Mouse (Mus musculus): ENCODE data around the gene Lhpp. TPM values are rescaled to one million over a fixed set of nuclear protein-coding genes. Genes with fewer than 3 reads are reported as not detected.
A peak's percentile ranks its signal among the peaks of the same experiment; 100 is the strongest.

The Lhpp gene
- polyA plus RNA-seq, 1 experiment from 2014 or later, result 24.5 TPM

DNA sequence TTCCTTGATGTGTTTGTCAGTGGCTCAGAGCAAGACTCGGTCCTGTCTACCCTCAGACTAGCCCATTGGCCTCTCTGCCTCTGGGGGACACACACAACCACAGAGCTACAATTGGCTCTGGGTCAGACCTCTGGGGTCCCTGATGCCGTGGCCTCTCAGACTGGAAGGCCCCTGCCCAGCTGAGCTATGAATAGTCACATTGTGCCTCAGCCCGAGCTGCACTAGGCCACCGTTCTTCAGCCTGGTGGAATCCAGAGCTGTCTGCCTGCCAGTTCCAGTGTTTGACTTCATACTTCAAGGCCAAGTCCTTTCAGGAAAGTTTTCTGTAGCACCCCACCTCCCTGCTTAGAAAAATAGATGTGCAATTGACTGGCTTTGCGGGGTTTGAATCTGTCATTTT is 78.3 kb downstream of the Lhpp start:
- WGBS, result 70% methylated on average over 5 of the region's 5 CpGs

DNA sequence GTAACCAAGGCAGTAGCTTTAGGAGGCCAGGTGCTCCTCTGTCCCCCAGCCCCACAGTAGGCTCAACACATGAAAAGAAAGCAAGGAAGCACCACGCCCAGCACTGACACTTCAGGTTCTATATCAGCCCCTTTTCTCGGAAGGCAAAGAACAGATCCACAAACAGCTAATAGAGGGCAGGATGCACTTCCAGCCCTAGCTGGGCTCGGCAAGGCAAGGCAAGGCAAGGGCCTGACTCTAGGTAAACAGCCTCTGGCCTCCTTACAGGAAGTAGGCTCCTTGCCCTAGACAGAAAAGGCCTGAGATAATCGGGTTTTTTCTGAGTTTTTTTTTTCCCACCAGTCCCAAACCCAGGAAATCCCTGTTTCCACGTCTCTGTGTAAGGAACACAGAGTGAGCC is 79.3 kb downstream of the Lhpp start:
- WGBS, result 66% methylated on average over 5 of the region's 5 CpGs
- Histone ChIP-seq H3K9ac (ENCODE audit: low read depth, low read length) (no peak overlapping the region), H3K36me3 (ENCODE audit: control insufficient read depth, insufficient read depth, low read length) (no peaks in the 10 kb centered on the region), H3K4me2 (replicated peaks; ENCODE audit: low read depth, low read length) (no peak overlapping the region), H3K4me1 (ENCODE audit: control insufficient read depth, insufficient read depth, low read length) (peaks cover 6% of the 10 kb centered on the region; the same call in 1 of the 2 replicates), H3K4me3 (ENCODE audit: low read length) (no peak overlapping the region), H3K27me3 (ENCODE audit: control insufficient read depth, insufficient read depth, low read length) (no peaks in the 10 kb centered on the region), H3K9me3 (ENCODE audit: control insufficient read depth, low read length) (no peaks in the 10 kb centered on the region), H3K27ac (ENCODE audit: low read depth, low read length) (no peak overlapping the region)
- no peak for ATAC-seq (ENCODE audit: low FRiP score, low TSS enrichment)

More for the DNA sequence above, 78.3 kb downstream of the Lhpp start:
- H3K4me2 ChIP-seq (replicated peaks; ENCODE audit: low read depth, low read length), result no peak overlapping the region
- no peak overlapping the region for H3K9ac ChIP-seq (ENCODE audit: low read depth, low read length)
- no peaks in the 10 kb centered on the region for H3K27me3 ChIP-seq (ENCODE audit: control insufficient read depth, insufficient read depth, low read length)
- H3K4me1 ChIP-seq (ENCODE audit: control insufficient read depth, insufficient read depth, low read length), result peaks cover 6% of the 10 kb centered on the region; the same call in 1 of the 2 replicates
- no peaks in the 10 kb centered on the region for H3K36me3 ChIP-seq (ENCODE audit: control insufficient read depth, insufficient read depth, low read length)
- H3K27ac ChIP-seq (ENCODE audit: low read depth, low read length), result no peak overlapping the region
- no peak for ATAC-seq (ENCODE audit: low FRiP score, low TSS enrichment)
- no peak overlapping the region for H3K4me3 ChIP-seq (ENCODE audit: low read length)
- no peaks in the 10 kb centered on the region for H3K9me3 ChIP-seq (ENCODE audit: control insufficient read depth, low read length)

- peaks cover 6% of the 10 kb centered on the region; the same call in 1 of the 2 replicates for H3K4me1 ChIP-seq (ENCODE audit: control insufficient read depth, insufficient read depth, low read length)
- 91% methylated on average over 14 of the region's 14 CpGs for WGBS
- no peak for ATAC-seq (ENCODE audit: low FRiP score, low TSS enrichment)
Observed at GRCm38 (mm10) chr7:132690716-132691472, 80.5 kb downstream of the Lhpp start.

DNA sequence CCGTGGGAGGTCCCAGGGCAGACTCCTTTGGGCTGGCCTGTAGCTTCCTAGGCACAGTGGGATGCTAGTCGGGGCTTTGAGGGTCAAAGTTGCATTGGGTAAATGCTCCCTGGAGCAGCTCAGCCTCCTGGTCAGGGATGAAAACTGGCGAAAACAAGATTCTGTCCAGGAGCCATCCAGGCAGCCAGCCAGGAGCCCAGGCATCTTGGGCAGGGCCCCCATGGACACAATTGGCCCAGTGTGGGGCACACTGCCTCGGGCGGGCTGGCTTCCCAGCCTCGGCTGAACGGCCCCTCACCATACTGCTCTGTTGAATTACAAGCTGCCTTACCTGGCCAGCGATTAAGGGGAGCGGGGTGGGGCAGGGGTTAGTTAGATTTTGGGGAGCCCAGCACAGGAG is 82.3 kb downstream of the Lhpp start:
- ATAC-seq (ENCODE audit: low FRiP score, low TSS enrichment), result no peak
- Histone ChIP-seq H3K4me1 (ENCODE audit: control insufficient read depth, insufficient read depth, low read length) (peaks cover 6% of the 10 kb centered on the region; the same call in 1 of the 2 replicates), H3K4me2 (replicated peaks; ENCODE audit: low read depth, low read length) (no peak overlapping the region), H3K9ac (ENCODE audit: low read depth, low read length) (no peak overlapping the region), H3K27ac (ENCODE audit: low read depth, low read length) (no peak overlapping the region), H3K36me3 (ENCODE audit: control insufficient read depth, insufficient read depth, low read length) (no peaks in the 10 kb centered on the region), H3K9me3 (ENCODE audit: control insufficient read depth, low read length) (no peaks in the 10 kb centered on the region), H3K4me3 (ENCODE audit: low read length) (no peak overlapping the region), H3K27me3 (ENCODE audit: control insufficient read depth, insufficient read depth, low read length) (no peaks in the 10 kb centered on the region)
- WGBS, result 69% methylated on average over 9 of the region's 9 CpGs

More at GRCm38 (mm10) chr7:132690716-132691472, 80.5 kb downstream of the Lhpp start:
- Histone ChIP-seq H3K9ac (ENCODE audit: low read depth, low read length) (no peak overlapping the region), H3K9me3 (ENCODE audit: control insufficient read depth, low read length) (no peaks in the 10 kb centered on the region), H3K4me2 (replicated peaks; ENCODE audit: low read depth, low read length) (no peak overlapping the region), H3K4me3 (ENCODE audit: low read length) (no peak overlapping the region), H3K27ac (ENCODE audit: low read depth, low read length) (no peak overlapping the region), H3K27me3 (ENCODE audit: control insufficient read depth, insufficient read depth, low read length) (no peaks in the 10 kb centered on the region), H3K36me3 (ENCODE audit: control insufficient read depth, insufficient read depth, low read length) (no peaks in the 10 kb centered on the region)

DNA sequence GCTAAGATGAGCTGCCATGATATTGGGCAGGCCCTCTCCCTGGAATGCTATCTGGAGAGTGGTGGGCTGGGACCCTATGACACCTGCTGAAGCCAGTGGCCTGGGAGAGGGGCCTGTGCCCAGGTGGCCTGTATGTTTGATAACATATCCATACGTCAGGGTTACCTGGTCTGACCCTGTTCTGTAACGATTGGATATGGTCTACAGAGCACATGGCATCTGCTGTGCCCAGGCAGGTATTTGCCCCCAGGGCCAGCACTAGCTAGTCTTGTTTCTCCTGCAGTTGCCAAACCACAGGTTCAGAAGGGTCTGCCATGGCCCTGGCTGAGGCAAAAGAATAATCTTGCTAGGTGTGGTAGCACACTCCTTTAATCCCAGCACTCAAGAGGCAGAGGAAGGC is 83.1 kb downstream of the Lhpp start:
- H3K27me3 ChIP-seq (ENCODE audit: control insufficient read depth, insufficient read depth, low read length), result no peaks in the 10 kb centered on the region

DNA sequence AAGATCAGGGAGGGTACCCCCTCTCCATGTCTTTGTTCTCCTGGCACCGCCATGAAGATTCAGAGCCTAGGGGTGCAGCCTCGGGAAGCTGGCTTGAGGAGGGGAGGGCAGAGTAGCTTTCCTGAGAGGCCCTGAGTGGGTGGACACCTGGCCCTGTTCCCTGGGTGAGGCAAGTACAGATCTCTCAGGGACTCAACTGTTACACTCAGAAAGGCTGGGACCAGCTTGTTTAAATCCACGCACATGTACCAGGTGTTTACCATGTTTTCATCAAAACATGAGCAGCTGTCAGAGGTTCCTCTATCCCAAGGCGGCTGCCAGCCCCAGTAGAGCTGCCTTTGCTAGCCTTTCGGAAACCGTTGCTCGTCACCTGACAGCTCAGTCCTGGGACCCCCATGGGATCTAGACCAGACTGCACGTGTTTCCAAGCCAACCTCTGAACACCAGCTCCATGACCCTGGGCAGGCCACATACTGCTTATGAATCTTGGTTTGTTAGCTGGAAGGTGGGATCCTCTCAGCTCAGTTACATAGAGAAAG is 86.9 kb downstream of the Lhpp start:
- no peaks in the 10 kb centered on the region for H3K27me3 ChIP-seq (ENCODE audit: control insufficient read depth, insufficient read depth, low read length)
- no peak overlapping the region for H3K9ac ChIP-seq (ENCODE audit: low read depth, low read length)
- no peak overlapping the region for H3K27ac ChIP-seq (ENCODE audit: low read depth, low read length)
- no peaks in the 10 kb centered on the region for H3K9me3 ChIP-seq (ENCODE audit: control insufficient read depth, low read length)
- no peak overlapping the region for H3K4me3 ChIP-seq (ENCODE audit: low read length)
- H3K4me2 ChIP-seq (replicated peaks; ENCODE audit: low read depth, low read length), result no peak overlapping the region
- no peaks in the 10 kb centered on the region for H3K36me3 ChIP-seq (ENCODE audit: control insufficient read depth, insufficient read depth, low read length)
- WGBS, result 87% methylated on average over 8 of the region's 8 CpGs
- no peaks in the 10 kb centered on the region for H3K4me1 ChIP-seq (ENCODE audit: control insufficient read depth, insufficient read depth, low read length)
- ATAC-seq (ENCODE audit: low FRiP score, low TSS enrichment), result no peak

More for the DNA sequence above, 83.1 kb downstream of the Lhpp start:
- H3K36me3 ChIP-seq (ENCODE audit: control insufficient read depth, insufficient read depth, low read length), result no peaks in the 10 kb centered on the region
- no peaks in the 10 kb centered on the region for H3K9me3 ChIP-seq (ENCODE audit: control insufficient read depth, low read length)
- no peak overlapping the region for H3K4me2 ChIP-seq (replicated peaks; ENCODE audit: low read depth, low read length)
- H3K27ac ChIP-seq (ENCODE audit: low read depth, low read length), result no peak overlapping the region
- WGBS, result 64% methylated on average over 2 of the region's 2 CpGs
- no peaks in the 10 kb centered on the region for H3K4me1 ChIP-seq (ENCODE audit: control insufficient read depth, insufficient read depth, low read length)
- no peak overlapping the region for H3K4me3 ChIP-seq (ENCODE audit: low read length)
- H3K9ac ChIP-seq (ENCODE audit: low read depth, low read length), result no peak overlapping the region
- ATAC-seq (ENCODE audit: low FRiP score, low TSS enrichment), result peak; percentile 68; the same call in 1 of the 2 replicates

DNA sequence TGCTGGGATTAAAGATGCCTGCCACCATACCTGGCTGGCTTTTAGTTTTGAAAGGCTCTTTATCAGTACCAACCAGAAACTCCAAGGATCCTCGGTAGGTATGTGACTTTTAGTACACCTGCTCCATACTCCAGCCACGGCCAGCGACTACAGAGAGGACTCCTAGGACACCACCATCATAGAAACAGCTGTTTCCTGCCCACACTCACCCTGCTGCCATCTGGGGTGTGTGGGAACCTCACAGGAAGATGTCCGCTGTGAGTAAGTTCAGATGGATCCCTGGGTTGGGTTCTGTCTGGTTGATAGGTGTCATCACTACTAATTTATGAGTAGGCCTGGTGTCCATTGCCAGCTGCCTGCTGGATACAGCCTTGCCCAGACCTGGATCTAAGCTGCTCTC is 88.3 kb downstream of the Lhpp start:
- H3K27ac ChIP-seq (ENCODE audit: low read depth, low read length), result no peak overlapping the region
- 87% methylated on average over 4 of the region's 4 CpGs for WGBS
- H3K4me2 ChIP-seq (replicated peaks; ENCODE audit: low read depth, low read length), result no peak overlapping the region
- no peaks in the 10 kb centered on the region for H3K27me3 ChIP-seq (ENCODE audit: control insufficient read depth, insufficient read depth, low read length)
- H3K4me1 ChIP-seq (ENCODE audit: control insufficient read depth, insufficient read depth, low read length), result no peaks in the 10 kb centered on the region
- no peak overlapping the region for H3K9ac ChIP-seq (ENCODE audit: low read depth, low read length)
- H3K36me3 ChIP-seq (ENCODE audit: control insufficient read depth, insufficient read depth, low read length), result no peaks in the 10 kb centered on the region
- H3K4me3 ChIP-seq (ENCODE audit: low read length), result no peak overlapping the region
- ATAC-seq (ENCODE audit: low FRiP score, low TSS enrichment), result no peak
- H3K9me3 ChIP-seq (ENCODE audit: control insufficient read depth, low read length), result no peaks in the 10 kb centered on the region

- Histone ChIP-seq H3K27ac (ENCODE audit: low read depth, low read length) (no peak overlapping the region), H3K36me3 (ENCODE audit: control insufficient read depth, insufficient read depth, low read length) (no peaks in the 10 kb centered on the region), H3K4me1 (ENCODE audit: control insufficient read depth, insufficient read depth, low read length) (no peaks in the 10 kb centered on the region), H3K4me2 (replicated peaks; ENCODE audit: low read depth, low read length) (no peak overlapping the region), H3K9me3 (ENCODE audit: control insufficient read depth, low read length) (no peaks in the 10 kb centered on the region), H3K27me3 (ENCODE audit: control insufficient read depth, insufficient read depth, low read length) (no peaks in the 10 kb centered on the region), H3K4me3 (ENCODE audit: low read length) (no peak overlapping the region), H3K9ac (ENCODE audit: low read depth, low read length) (no peak overlapping the region)
- ATAC-seq (ENCODE audit: low FRiP score, low TSS enrichment), result no peak
- WGBS, result 62% methylated on average over 4 of the region's 4 CpGs
Observed at GRCm38 (mm10) chr7:132699165-132699564, 88.7 kb downstream of the Lhpp start.

DNA sequence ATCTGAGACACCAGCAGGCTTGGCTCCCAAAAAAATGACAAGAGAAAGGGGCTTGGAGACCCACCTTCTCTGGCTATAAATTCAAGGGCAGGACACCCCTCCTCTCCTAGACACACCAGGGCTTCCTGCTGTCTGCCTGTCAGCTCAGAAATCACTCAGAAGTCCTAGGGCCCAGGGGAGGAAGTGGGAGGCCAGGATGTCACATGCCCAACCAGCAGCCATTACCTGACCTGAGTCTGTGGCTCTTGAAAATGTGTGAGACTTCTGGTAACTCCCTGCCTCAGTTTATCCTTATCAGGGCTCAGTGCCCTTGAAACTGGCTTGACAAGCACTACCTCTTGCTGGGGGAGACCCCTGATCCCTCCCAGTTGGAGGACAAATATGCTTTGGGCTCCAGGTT is 89.2 kb downstream of the Lhpp start:
- no peak overlapping the region for H3K27ac ChIP-seq (ENCODE audit: low read depth, low read length)
- H3K9ac ChIP-seq (ENCODE audit: low read depth, low read length), result no peak overlapping the region

More for the DNA sequence above, 89.2 kb downstream of the Lhpp start:
- Histone ChIP-seq H3K4me2 (replicated peaks; ENCODE audit: low read depth, low read length) (no peak overlapping the region), H3K4me3 (ENCODE audit: low read length) (no peak overlapping the region), H3K27me3 (ENCODE audit: control insufficient read depth, insufficient read depth, low read length) (no peaks in the 10 kb centered on the region), H3K4me1 (ENCODE audit: control insufficient read depth, insufficient read depth, low read length) (no peaks in the 10 kb centered on the region), H3K36me3 (ENCODE audit: control insufficient read depth, insufficient read depth, low read length) (no peaks in the 10 kb centered on the region), H3K9me3 (ENCODE audit: control insufficient read depth, low read length) (no peaks in the 10 kb centered on the region)
- no peak for ATAC-seq (ENCODE audit: low FRiP score, low TSS enrichment)

Data from kidney, embryonic 14.5 days (tissue).